Mouse (Mus musculus): ENCODE measurements around the gene Zfp536.
"Not testable (repeated sequence)": the region's sequence is repeated elsewhere in the genome, so short reads cannot be mapped to it uniquely, and the experiment has no call there.

Gene Zfp536

GRCm38 (mm10) chr7:37607906-37608305, 165.5 kb downstream of the Zfp536 start:
- no peak for ATAC-seq (ENCODE audit: low TSS enrichment)

GRCm38 (mm10) chr7:37606472-37606871, 167.0 kb downstream of the Zfp536 start:
- no peak for ATAC-seq (ENCODE audit: low TSS enrichment)

GRCm38 (mm10) chr7:37603525-37603909, 169.9 kb downstream of the Zfp536 start:
- ATAC-seq (ENCODE audit: low TSS enrichment) = not testable (repeated sequence)

- no peak for ATAC-seq (ENCODE audit: low TSS enrichment)
These were observed 170.4 kb downstream of the Zfp536 start for GRCm38 (mm10) chr7:37602871-37603524.

- no peak for ATAC-seq (ENCODE audit: low TSS enrichment)
These were observed 173.1 kb downstream of the Zfp536 start for GRCm38 (mm10) chr7:37600318-37600717.

GRCm38 (mm10) chr7:37594211-37595030, 179.0 kb downstream of the Zfp536 start:
- ATAC-seq (ENCODE audit: low TSS enrichment) = no peak

GRCm38 (mm10) chr7:37593566-37593965, 179.9 kb downstream of the Zfp536 start:
- ATAC-seq (ENCODE audit: low TSS enrichment) = no peak

GRCm38 (mm10) chr7:37586694-37587093, 186.7 kb downstream of the Zfp536 start:
- ATAC-seq (ENCODE audit: low TSS enrichment) = no peak

GRCm38 (mm10) chr7:37581262-37581661, 192.2 kb downstream of the Zfp536 start:
- ATAC-seq (ENCODE audit: low TSS enrichment) = no peak

GRCm38 (mm10) chr7:37580554-37580953, 192.9 kb downstream of the Zfp536 start:
- no peak for ATAC-seq (ENCODE audit: low TSS enrichment)

- no peak for ATAC-seq (ENCODE audit: low TSS enrichment)
These were observed 201.4 kb downstream of the Zfp536 start for GRCm38 (mm10) chr7:37572021-37572420.

GRCm38 (mm10) chr7:37568811-37569500, 204.5 kb downstream of the Zfp536 start:
- no peak for ATAC-seq (ENCODE audit: low TSS enrichment)

- no peak for ATAC-seq (ENCODE audit: low TSS enrichment)
These were observed 205.4 kb downstream of the Zfp536 start for GRCm38 (mm10) chr7:37568041-37568440.

GRCm38 (mm10) chr7:37566019-37566418, 207.4 kb downstream of the Zfp536 start:
- ATAC-seq (ENCODE audit: low TSS enrichment) = no peak

GRCm38 (mm10) chr7:37565371-37565770, 208.1 kb downstream of the Zfp536 start:
- no peak for ATAC-seq (ENCODE audit: low TSS enrichment)

- ATAC-seq (ENCODE audit: low TSS enrichment) = no peak
These were observed 208.8 kb downstream of the Zfp536 start for GRCm38 (mm10) chr7:37564644-37565043.

GRCm38 (mm10) chr7:37563831-37564400, 209.5 kb downstream of the Zfp536 start:
- no peak for ATAC-seq (ENCODE audit: low TSS enrichment)

GRCm38 (mm10) chr7:37563171-37563574, 210.3 kb downstream of the Zfp536 start:
- peak; percentile 70; the same call in 1 of the 2 replicates for ATAC-seq (ENCODE audit: low TSS enrichment)

GRCm38 (mm10) chr7:37562505-37562904, 210.9 kb downstream of the Zfp536 start:
- ATAC-seq (ENCODE audit: low TSS enrichment) = peak; percentile 50; the same call in 1 of the 2 replicates

GRCm38 (mm10) chr7:37560581-37560980, 212.9 kb downstream of the Zfp536 start:
- no peak for ATAC-seq (ENCODE audit: low TSS enrichment)

GRCm38 (mm10) chr7:37559851-37560250, 213.6 kb downstream of the Zfp536 start:
- no peak for ATAC-seq (ENCODE audit: low TSS enrichment)

- ATAC-seq (ENCODE audit: low TSS enrichment) = no peak
These were observed 214.1 kb downstream of the Zfp536 start for GRCm38 (mm10) chr7:37559341-37559740.
